Mouse (Mus musculus) layer of hippocampus, adult 8-10 months (tissue): ENCODE measurements around the gene Ryr1. TPM values are rescaled to one million over a fixed set of nuclear protein-coding genes. Genes with fewer than 3 reads are reported as not detected.
A peak's percentile ranks its signal among the peaks of the same experiment; 100 is the strongest.

Experiments
- DNase-seq, 2 experiments: peaks; one replicate each; pipeline ENCODE4 v3.0.0; 2022; ENCODE audit warnings: low spot score in 2 of 2
- total RNA-seq, 4 experiments: library from RNA; stranded (reverse); gene quantifications; 2 replicates each; pipeline ENCODE4 v1.2.4; 2022

The Ryr1 gene
- total RNA-seq, 4 experiments from 2014 or later, result 12.6 to 18.1 (median 15.2) TPM

GRCm38 (mm10) chr7:29039604-29039984 is 85.4 kb downstream of the Ryr1 start:
- DNase-seq, result peak; percentile 82 to 93

GRCm38 (mm10) chr7:29037261-29037660 is 87.7 kb downstream of the Ryr1 start:
- DNase-seq, result no peak

DNA sequence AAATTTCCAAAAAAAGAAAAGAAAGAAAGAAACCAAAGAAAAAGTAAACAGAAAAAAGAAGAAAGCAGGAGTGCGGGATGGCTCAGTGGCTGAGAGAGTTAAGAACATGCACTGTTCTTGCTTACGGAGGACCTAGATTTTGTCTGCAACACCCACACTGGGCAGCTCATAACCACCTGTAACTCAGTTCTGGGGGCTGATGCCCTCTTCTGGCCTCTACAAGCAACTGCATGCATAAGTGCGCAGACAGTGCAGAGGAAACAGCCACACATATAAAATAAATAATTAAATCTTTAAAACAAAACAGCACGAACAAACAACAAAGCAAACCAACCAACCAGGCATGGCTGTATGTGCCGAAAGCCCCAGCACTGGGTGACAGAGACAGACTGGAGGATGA is 92.3 kb downstream of the Ryr1 start:
- DNase-seq, result no peak

GRCm38 (mm10) chr7:29031641-29032040 is 93.3 kb downstream of the Ryr1 start:
- DNase-seq, result no peak

GRCm38 (mm10) chr7:29029690-29030656 is 95.0 kb downstream of the Ryr1 start:
- DNase-seq, result no peak

DNA sequence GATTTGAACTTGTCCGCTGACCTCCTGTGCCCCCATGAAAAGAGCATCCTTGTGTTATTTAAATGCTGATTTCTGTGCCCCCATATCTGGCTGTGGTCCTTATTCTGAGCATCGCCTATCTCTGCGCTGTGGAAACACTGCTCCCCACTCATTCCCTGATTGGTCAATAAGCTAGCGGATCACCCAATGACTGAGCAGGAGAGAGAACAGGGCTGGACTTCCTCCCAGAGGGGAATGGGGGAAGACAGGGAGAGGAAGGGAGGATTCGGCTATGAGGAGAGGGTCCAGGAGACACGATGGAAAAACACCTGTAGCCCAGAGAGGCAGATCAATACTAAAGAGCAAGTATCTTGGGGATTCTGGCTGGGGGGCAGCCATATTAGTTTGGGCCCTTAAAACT is 96.2 kb downstream of the Ryr1 start:
- no peak for DNase-seq

DNA sequence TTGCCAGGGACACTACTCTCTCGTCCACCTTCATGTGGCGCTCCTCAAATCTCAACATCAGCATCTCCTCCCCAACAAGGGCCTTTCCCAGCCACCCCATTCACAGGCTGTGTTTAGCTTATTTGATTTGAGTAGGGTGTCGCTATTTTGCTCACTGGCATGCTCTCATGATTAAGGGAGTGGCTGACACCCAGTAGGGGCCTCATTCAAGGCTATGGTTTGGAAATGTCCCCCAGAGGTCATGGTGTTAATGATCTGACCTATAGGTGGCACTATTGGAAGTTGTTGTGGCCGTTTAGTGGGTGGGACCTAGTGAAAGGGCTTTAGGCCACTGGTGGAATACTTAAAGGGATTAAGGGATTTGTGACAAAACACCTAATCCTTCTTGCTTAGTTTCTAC is 98.2 kb downstream of the Ryr1 start:
- DNase-seq, result no peak

DNA sequence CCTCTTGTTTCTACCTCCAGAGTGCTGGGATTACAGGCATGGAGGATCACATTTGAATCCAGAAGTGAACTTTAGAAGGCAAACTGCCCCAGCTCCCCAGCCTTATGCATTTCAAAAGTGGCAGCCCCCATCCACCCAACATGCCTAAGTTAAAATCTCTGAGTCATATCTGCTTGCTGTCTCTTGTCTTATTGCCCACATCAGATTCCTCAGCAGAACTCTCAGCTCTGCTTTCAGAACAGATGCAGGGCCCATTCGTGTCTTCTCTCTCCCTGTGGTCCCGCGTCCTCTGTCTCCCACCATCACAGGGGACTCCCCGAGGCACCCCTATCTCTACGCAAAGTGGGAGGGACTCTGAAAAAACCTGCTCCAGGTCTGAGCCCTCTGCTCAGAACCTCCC is 98.8 kb downstream of the Ryr1 start:
- DNase-seq, result no peak

DNA sequence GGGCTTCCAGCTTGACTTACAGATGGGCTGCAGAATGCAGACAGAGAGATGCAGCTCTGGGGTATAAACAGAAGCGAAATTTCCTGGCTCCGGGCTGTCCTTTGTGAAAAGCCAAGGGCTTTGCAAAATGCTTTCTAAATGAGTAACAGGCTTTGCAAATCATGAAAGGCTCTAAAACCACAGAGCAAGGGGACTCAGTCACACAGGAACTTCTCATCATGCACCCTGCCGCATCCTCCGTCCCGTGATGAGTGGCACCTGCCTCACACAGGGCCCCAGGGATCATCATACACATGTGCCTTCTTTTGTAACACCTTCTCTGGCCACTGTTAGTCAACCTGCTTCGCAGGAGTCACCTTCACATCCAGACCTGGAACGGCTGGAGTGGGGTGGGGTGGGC is 99.4 kb downstream of the Ryr1 start:
- no peak for DNase-seq

- no peak for DNase-seq
Observed at GRCm38 (mm10) chr7:29023514-29023913, 101.5 kb downstream of the Ryr1 start.

- DNase-seq, result no peak
Observed at GRCm38 (mm10) chr7:29022479-29022878, 102.5 kb downstream of the Ryr1 start.

- no peak for DNase-seq
Observed at GRCm38 (mm10) chr7:29019447-29020220, 105.3 kb downstream of the Ryr1 start.

GRCm38 (mm10) chr7:29017222-29017621 is 107.8 kb downstream of the Ryr1 start:
- no peak for DNase-seq

GRCm38 (mm10) chr7:29016440-29016839 is 108.5 kb downstream of the Ryr1 start:
- DNase-seq, result no peak

DNA sequence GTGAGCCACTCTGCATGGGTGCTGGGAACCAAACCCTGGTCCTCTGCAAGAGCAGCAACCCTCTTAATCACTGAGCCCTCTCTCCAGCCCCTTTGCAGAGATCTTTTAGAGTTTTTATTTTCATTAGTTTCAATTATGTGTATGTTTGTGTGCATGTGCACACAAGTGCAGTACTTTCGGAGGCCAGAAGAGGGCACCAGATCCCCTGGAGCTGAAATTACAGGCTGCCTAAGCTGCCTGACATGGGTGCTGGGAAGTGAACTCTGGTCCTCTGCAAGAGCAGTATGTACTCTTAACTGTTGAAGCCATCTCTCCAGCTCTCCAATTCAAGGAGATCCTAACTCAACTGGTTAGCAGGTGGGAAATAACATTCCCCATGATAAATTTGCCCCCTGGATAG is 110.0 kb downstream of the Ryr1 start:
- DNase-seq, result no peak

GRCm38 (mm10) chr7:29008714-29009113 is 116.3 kb downstream of the Ryr1 start:
- no peak for DNase-seq

GRCm38 (mm10) chr7:29008171-29008570 is 116.8 kb downstream of the Ryr1 start:
- DNase-seq, result no peak

- no peak for DNase-seq
Observed at GRCm38 (mm10) chr7:29007224-29008101, 117.5 kb downstream of the Ryr1 start.

- DNase-seq, result no peak
Observed at GRCm38 (mm10) chr7:29000651-29001605, 124.1 kb downstream of the Ryr1 start.

DNA sequence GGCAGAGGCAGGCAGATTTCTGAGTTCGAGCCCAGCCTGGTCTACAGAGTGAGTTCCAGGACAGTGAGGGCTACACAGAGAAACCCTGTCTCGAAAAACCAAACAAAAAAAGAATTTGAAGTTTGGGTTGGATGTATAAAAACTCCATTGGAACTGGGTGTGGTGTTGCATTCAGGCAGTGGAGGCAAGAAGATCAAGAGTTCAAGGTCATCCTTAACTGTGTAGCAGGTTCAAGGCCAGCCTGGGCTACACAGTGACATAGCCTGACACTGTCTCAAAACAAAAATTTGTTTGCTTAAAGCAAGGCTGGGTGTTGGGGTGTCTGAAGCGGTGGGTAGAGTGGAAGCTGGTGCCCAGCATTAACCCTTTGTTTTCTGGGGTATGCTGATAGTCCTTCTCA is 131.6 kb downstream of the Ryr1 start:
- DNase-seq, result no peak
